Mouse (Mus musculus): Measurements from ENCODE around the gene Otud1. TPM values are rescaled to one million over a fixed set of nuclear protein-coding genes. Genes with fewer than 3 reads are reported as not detected.

Otud1 gene
- polyA plus RNA-seq, 1 experiment from 2014 or later, result 0.93 TPM

- no peak overlapping the region for H3K27ac ChIP-seq
- H3K27me3 ChIP-seq, result no peaks in the 10 kb centered on the region
- H3K4me1 ChIP-seq, result peaks cover 10% of the 10 kb centered on the region; the same call in 1 of the 2 replicates
- H3K9ac ChIP-seq, result no peak overlapping the region
- peak overlapping the region; percentile 37; the same call in 1 of the 2 replicates for H3K4me2 ChIP-seq
- H3K4me3 ChIP-seq, result no peak overlapping the region
- 32% methylated on average over 14 of the region's 14 CpGs for WGBS
- no peaks in the 10 kb centered on the region for H3K9me3 ChIP-seq
- ATAC-seq (ENCODE audit: insufficient number of reproducible peaks, insufficient read depth, low FRiP score, low TSS enrichment, low read depth), result no peak
- H3K36me3 ChIP-seq, result no peaks in the 10 kb centered on the region
Measured at GRCm38 (mm10) chr2:19685489-19686147, 28.1 kb downstream of the Otud1 start.

- Histone ChIP-seq H3K36me3 (no peaks in the 10 kb centered on the region), H3K27ac (no peak overlapping the region), H3K9me3 (no peaks in the 10 kb centered on the region), H3K4me1 (peaks cover 10% of the 10 kb centered on the region; the same call in 1 of the 2 replicates), H3K27me3 (no peaks in the 10 kb centered on the region), H3K4me2 (no peak overlapping the region), H3K9ac (no peak overlapping the region), H3K4me3 (no peak overlapping the region)
- ATAC-seq (ENCODE audit: insufficient number of reproducible peaks, insufficient read depth, low FRiP score, low TSS enrichment, low read depth), result no peak
- 87% methylated on average over 14 of the region's 14 CpGs for WGBS
Measured at GRCm38 (mm10) chr2:19690094-19690493, 32.5 kb downstream of the Otud1 start.

- Histone ChIP-seq H3K36me3 (no peaks in the 10 kb centered on the region), H3K27ac (no peak overlapping the region), H3K4me2 (no peak overlapping the region), H3K27me3 (peaks cover 2% of the 10 kb centered on the region; the same call in 1 of the 2 replicates), H3K4me1 (no peaks in the 10 kb centered on the region), H3K9ac (no peak overlapping the region), H3K9me3 (no peaks in the 10 kb centered on the region), H3K4me3 (no peak overlapping the region)
- WGBS, result 76% methylated on average over 4 of the region's 4 CpGs
- ATAC-seq (ENCODE audit: insufficient number of reproducible peaks, insufficient read depth, low FRiP score, low TSS enrichment, low read depth), result no peak
Measured at GRCm38 (mm10) chr2:19699573-19700295, 42.2 kb downstream of the Otud1 start.

- H3K4me2 ChIP-seq, result no peak overlapping the region
- H3K27me3 ChIP-seq, result peaks cover 2% of the 10 kb centered on the region; the same call in 1 of the 2 replicates
- no peaks in the 10 kb centered on the region for H3K9me3 ChIP-seq
- no peak for ATAC-seq (ENCODE audit: insufficient number of reproducible peaks, insufficient read depth, low FRiP score, low TSS enrichment, low read depth)
- no peaks in the 10 kb centered on the region for H3K36me3 ChIP-seq
- H3K4me1 ChIP-seq, result no peaks in the 10 kb centered on the region
- H3K9ac ChIP-seq, result no peak overlapping the region
- no peak overlapping the region for H3K27ac ChIP-seq
- H3K4me3 ChIP-seq, result no peak overlapping the region
- 80% methylated on average over 3 of the region's 3 CpGs for WGBS
Measured at GRCm38 (mm10) chr2:19701386-19701785, 43.8 kb downstream of the Otud1 start.

- H3K9ac ChIP-seq, result no peak overlapping the region
- no peak overlapping the region for H3K4me3 ChIP-seq
- no peaks in the 10 kb centered on the region for H3K36me3 ChIP-seq
- H3K4me1 ChIP-seq, result no peaks in the 10 kb centered on the region
- H3K9me3 ChIP-seq, result no peaks in the 10 kb centered on the region
- H3K27ac ChIP-seq, result no peak overlapping the region
- ATAC-seq (ENCODE audit: insufficient number of reproducible peaks, insufficient read depth, low FRiP score, low TSS enrichment, low read depth), result no peak
- no peak overlapping the region for H3K4me2 ChIP-seq
- no peaks in the 10 kb centered on the region for H3K27me3 ChIP-seq
Measured at GRCm38 (mm10) chr2:19703020-19703613, 45.6 kb downstream of the Otud1 start.

- H3K4me3 ChIP-seq, result no peak overlapping the region
- H3K36me3 ChIP-seq, result no peaks in the 10 kb centered on the region
- no peaks in the 10 kb centered on the region for H3K9me3 ChIP-seq
- H3K4me1 ChIP-seq, result no peaks in the 10 kb centered on the region
- H3K4me2 ChIP-seq, result no peak overlapping the region
- ATAC-seq (ENCODE audit: insufficient number of reproducible peaks, insufficient read depth, low FRiP score, low TSS enrichment, low read depth), result no peak
- WGBS, result 41% methylated on average over 4 of the region's 4 CpGs
- H3K9ac ChIP-seq, result no peak overlapping the region
- no peaks in the 10 kb centered on the region for H3K27me3 ChIP-seq
- H3K27ac ChIP-seq, result no peak overlapping the region
Measured at GRCm38 (mm10) chr2:19703670-19704069, 46.1 kb downstream of the Otud1 start.

- no peaks in the 10 kb centered on the region for H3K27me3 ChIP-seq
- no peak overlapping the region for H3K27ac ChIP-seq
- H3K4me1 ChIP-seq, result no peaks in the 10 kb centered on the region
- no peak overlapping the region for H3K9ac ChIP-seq
- H3K4me3 ChIP-seq, result no peak overlapping the region
- no peak overlapping the region for H3K4me2 ChIP-seq
- H3K36me3 ChIP-seq, result no peaks in the 10 kb centered on the region
- H3K9me3 ChIP-seq, result no peaks in the 10 kb centered on the region
- ATAC-seq (ENCODE audit: insufficient number of reproducible peaks, insufficient read depth, low FRiP score, low TSS enrichment, low read depth), result no peak
Measured at GRCm38 (mm10) chr2:19704272-19704671, 46.7 kb downstream of the Otud1 start.

GRCm38 (mm10) chr2:19706886-19707285 lies 49.3 kb downstream of the Otud1 start:
- ATAC-seq (ENCODE audit: insufficient number of reproducible peaks, insufficient read depth, low FRiP score, low TSS enrichment, low read depth), result no peak

More at GRCm38 (mm10) chr2:19706886-19707285, 49.3 kb downstream of the Otud1 start:
- H3K27ac ChIP-seq, result no peak overlapping the region
- H3K4me2 ChIP-seq, result no peak overlapping the region
- H3K9me3 ChIP-seq, result no peaks in the 10 kb centered on the region
- H3K36me3 ChIP-seq, result no peaks in the 10 kb centered on the region
- no peak overlapping the region for H3K9ac ChIP-seq
- H3K27me3 ChIP-seq, result no peaks in the 10 kb centered on the region
- H3K4me3 ChIP-seq, result no peak overlapping the region
- 87% methylated on average over 4 of the region's 4 CpGs for WGBS
- H3K4me1 ChIP-seq, result no peaks in the 10 kb centered on the region

Other genes starting within 250 kb of the Otud1 start
- not detected in 2 replicates for gene Ptf1a, start 212.1 kb upstream of the Otud1 start, polyA plus RNA-seq (2015; fragmentation: Nextera tagmentation; extraction: Ambion mirVana)
- gene 4921504E06Rik, start 103.8 kb upstream of the Otud1 start, polyA plus RNA-seq (2015; fragmentation: Nextera tagmentation; extraction: Ambion mirVana), result not detected in 2 replicates